Mouse (Mus musculus): ENCODE results near the gene Rbm15b. TPM values are rescaled to one million over a fixed set of nuclear protein-coding genes. Genes with fewer than 3 reads are reported as not detected.

Rbm15b gene
- total RNA-seq, 2 experiments from 2014 or later: 18.1 to 19.8 TPM

DNA sequence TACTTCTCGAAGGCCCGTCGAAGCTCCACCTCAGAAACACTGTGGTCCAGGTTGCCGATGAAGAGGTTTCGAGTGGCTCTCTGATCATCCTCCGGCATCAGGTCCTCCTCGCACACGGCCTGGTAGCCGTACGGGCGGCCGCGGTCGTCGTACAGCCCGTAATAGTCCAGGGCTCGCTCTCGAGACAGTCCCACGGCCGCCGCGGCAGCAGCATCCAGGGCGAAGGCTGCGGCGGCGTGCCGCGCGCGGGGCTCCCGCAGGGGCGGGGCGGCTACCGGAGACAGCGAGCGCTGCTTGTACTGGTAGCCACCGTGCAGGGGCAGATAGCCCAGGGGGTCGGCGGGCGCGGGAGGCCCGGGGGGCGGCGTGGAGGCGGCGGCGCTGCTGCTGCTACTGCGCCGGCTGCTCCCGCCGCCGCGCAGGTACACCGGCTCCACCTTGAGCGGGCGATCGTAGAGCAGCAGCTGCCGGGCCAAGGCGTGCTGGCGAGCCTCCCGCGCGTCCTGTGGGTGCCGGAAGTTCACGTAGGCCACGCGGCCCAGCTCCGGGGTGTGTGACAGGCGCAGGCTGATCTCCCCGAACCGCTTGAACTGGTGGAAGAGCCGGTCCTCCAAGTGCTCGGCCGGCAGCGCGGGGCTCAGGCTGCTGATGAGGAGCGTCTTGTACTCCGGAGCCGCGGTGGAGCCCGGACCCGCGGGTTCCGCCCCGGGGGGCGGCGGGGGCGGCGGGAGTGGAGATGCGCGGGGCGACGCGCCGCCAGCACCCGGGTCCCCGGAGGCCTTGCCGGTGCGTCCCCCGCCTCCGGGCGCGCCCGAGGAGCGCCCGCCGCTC, 1.1 kb downstream of the Rbm15b start:
- intact Hi-C loops (cut with DNase I): loop anchor here (2.0 kb wide), 2 partner anchors 63 to 199 kb away; no protein-coding TSS in a partner anchor
- peak; percentile 50 to 60 for DNase-seq

DNA sequence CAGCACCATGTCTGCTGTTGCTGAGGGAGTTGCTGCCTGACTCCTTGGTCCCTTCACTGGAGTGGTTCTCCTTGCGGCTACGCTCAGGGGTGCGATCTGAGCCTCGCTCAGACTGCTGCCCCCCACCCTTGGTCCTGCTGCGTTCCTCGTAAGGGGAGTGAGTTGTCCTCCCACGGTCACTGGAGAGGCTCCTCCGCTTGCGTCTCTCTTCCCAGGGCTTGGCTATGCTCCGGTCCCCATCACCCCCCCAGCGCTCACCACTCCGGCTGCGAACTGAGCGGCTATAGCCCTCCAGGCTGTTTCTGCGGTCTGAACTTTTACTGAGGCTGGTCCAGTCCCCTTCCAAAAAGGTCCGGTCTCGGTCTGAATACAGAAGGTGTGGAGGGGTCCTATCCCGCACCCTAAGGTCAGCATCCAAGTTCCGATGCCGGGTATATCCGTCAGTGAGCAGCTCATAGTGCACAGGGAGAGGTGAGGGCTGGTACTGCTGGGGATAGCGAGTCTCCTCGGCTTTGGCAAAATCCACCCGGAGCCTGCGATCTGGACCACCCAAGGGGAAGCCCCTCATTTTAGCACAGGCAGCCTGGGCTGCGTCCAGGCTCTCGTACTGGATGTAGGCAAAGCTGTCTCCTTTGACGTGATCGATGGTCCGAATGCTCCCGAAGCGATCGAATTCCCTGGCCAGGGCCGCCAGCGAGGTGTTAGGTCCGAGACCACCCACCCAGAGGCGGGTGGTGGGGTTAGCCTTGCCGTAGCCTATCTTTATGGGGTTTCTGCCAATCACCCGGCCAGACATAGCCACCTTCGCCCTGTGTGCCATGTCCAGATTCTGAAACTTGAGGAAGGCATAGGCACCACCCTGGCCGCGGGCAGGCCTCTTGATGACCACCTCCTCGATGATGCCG, 2.0 kb downstream of the Rbm15b start:
- intact Hi-C loops (cut with DNase I): no loop called here
- DNase-seq: peak in 1 of 2 experiments; percentile 11

DNA sequence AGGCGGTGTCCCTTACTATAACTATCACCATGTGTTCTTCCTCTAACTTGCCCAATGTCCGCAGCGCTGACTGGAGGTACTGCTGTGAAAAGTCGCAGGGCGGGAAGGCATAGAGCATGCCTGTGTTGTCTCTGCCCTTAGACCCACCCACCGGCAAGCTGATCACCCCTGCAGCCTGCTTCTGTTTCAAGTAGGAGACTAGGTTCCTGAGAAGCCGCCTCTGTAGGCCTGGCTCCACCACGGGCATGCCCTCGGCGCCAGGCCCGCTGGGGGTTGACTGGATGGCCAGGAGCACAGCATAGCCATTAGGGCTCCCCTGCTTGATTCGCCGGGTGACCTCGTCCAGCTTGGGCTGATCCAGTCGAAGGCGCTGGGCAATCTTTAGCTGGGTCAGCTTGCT, 2.9 kb downstream of the Rbm15b start:
- no peak for DNase-seq
- intact Hi-C loops (cut with DNase I): no loop called here

DNA sequence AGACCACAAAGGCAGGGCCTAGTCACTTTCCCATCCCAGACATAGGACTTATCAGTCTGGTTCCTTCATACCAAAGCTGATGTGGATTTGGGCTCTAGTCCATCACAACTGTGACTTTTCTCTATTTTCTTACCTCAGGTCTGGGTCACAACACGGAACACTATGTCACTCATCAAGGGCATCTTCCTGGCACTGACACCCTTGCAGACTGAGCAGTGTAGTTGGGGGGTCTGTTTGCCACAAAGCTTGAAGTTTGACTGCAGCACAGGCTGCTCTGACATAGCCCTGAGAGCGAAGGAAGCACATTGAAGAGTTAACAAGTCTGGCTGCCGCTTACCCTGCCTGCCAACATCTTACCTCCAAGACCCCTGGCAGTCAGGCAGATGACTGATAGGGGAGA, 4.1 kb downstream of the Rbm15b start:
- DNase-seq: no peak
- intact Hi-C loops (cut with DNase I): no loop called here

DNA sequence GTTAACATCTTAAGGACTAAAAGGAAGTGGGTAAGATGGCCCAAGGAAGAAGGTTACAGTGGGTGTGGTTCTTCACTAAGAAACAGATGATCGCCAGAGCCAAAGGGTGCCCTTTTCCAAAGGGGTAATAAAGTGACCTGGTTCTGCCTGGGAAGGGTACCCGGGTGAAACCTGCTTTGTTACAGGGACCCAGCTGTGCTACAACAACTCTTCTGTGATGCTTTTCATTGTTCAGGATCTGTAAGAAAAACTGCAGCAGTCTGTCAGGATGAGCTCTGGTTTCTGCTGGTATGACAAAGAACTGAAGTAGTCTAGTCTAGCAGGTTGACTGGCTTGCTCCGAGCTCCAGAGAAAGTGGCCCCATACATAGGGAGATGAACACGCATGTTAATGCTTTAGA, 5.1 kb downstream of the Rbm15b start:
- intact Hi-C loops (cut with DNase I): no loop called here
- DNase-seq: no peak

DNA sequence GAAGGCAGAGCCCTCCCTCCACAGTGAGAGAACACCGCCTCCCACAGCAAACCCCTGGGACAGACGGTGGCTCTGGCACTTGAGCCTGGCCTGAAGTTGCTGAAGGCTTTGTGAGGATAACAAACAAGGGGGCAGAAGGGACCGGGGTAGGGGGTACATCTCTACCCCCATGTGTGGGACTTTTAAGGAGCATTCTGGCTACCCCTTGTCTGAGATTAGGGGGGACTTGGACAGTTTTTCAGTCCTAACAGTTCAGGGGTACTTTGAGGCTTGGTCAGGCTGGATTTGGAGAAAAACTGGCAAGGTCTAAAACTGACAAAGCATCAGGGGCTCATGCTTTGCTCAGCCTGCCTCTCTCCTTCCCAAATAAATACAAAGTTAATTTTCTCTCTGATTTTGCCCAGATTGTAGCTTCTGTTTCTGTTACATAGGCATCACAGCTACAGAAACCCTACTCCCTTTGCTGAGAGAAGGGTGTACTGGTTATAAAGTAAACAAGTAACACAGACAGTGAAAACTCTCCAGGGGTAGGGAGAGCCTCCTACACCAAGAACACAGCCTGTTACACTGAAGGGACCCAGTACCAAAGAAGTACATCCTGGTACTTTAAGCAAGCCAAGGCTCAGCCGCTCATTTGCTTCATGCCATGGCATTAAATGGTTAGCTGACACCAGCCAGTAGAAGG, 6.0 kb downstream of the Rbm15b start:
- intact Hi-C loops (cut with DNase I): no loop called here
- no peak for DNase-seq

DNA sequence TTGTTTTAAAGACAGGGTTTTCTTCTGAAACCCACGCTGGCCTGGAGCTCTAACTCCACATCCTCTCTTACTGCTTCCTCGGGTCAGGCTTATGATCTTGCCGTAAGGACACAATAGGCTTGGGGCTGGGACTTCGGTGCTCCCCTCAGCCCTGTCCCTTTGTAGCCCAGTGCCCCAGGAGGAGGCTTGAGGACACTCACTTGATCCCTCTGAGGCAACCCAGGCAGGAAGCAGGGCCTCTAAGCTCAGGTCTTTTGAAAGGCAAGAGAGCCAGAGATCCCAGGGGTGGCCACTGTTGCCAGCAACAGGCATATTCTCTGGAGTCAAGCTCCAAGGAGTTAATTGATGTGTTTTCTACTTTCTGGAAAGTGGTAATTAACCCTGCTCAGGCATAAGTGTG, 7.8 kb downstream of the Rbm15b start:
- intact Hi-C loops (cut with DNase I): no loop called here
- no peak for DNase-seq

DNA sequence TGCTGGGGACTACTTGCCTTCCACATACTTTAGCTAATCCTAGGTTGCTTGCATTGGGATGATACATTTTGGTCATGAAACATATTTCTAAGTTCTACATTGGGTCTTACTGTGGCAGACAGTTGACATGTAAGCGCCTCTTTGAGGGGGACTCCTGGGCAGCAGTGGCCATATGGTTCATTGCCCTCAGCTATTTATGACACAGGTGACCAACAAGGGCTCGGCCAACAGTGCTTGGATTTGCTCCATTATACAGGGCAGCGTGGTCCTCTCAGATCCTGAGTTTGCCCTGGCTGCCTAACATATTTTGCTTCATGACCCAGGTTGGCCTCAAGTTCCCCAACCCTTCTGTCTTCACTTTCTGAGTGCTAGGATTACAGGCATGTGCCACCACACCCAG, 10.6 kb downstream of the Rbm15b start:
- intact Hi-C loops (cut with DNase I): no loop called here
- no peak for DNase-seq

DNA sequence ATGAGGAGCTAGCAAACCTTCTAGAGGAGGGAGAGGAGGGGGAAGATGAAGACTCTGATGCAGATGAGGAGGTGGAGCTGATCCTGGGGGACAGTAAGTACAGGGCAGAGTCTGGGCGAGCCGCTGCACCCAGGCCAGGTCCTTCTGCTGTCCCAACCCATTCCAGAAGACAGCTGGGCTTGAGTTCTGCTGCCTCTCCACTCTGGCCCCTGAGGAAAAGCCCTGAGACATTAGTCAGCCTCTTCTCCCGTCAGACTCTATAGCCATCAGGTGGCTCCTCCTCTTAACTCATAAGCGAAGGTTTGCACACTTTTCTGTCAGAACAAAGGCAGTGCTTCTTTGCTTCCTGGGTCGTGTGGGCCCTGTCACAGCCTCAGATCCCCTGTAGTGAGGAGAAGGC, 13.0 kb downstream of the Rbm15b start:
- intact Hi-C loops (cut with DNase I): no loop called here
- no peak for DNase-seq

DNA sequence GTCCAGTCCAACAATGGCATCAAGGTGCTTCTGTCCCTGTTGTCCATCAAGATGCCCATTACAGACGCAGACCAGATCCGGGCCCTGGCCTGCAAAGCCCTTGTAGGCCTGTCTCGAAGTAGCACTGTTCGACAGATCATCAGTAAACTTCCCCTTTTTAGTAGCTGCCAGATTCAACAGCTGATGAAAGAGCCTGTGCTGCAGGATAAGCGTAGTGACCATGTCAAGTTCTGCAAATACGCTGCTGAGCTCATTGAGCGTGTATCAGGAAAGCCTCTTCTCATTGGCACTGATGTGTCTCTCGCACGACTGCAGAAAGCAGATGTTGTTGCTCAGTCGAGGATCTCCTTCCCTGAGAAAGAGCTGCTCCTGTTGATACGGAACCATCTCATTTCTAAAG, 29.2 kb downstream of the Rbm15b start:
- intact Hi-C loops (cut with DNase I): no loop called here
- no peak for DNase-seq

DNA sequence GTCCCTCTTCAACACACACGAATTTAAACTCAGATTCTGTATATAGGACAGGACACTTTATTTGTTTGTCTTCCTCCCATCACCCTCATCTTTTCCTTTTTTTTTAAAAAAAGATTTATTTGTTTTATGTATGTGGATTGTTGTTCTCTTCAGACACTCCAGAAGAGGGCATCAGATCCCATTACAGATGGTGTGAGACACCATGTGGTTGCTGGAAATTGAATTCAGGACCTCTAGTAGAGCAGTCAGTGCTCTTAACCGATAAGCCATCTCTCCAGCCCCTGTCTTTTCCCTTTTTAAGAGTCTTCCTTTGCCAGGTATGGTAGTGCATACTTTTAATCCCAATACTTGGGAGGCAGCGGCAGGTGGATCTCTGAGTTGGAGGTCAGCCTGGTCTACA, 30.6 kb downstream of the Rbm15b start:
- no peak for DNase-seq
- intact Hi-C loops (cut with DNase I): no loop called here

DNA sequence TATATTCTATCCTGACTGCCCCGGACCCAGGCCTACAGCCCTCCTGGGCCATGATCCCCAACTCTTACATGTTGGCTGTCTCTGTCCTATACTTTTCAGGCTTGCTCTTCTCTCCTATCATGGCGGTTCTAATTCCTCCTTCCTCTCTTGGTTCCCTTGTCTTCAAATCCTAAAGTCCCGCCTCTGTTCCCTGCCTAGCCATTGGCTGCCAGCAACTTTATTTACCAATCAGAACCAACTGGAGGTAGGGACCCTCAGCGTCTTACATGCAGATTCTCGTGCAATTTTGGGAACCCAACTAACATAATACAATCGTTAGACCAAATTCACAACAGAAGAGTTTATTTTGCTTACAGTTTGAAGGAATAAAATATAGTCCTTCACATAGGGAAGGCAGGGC, 44.4 kb downstream of the Rbm15b start:
- no peak for DNase-seq
- intact Hi-C loops (cut with DNase I): no loop called here

DNA sequence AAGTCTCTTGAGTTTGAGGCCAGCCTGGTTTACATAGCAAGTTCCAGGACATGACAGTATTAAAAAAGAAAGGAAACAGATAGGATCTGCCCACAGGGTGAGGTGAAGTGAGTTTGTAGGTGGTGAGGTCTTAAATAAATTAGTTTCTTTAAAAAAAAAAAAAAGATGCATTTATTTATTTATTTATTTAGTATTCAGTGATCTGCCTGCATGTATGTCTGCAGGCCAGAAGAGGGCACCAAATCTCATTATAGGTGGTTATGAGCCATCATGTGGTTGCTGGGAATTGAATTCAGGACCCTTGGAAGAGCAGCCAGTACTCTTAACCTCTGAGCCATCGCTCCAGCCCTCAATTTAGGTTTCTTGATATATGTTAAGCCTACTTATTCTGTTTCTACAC, 46.7 kb downstream of the Rbm15b start:
- intact Hi-C loops (cut with DNase I): no loop called here
- no peak for DNase-seq

Other genes starting within 250 kb of the Rbm15b start
- gene Grm2, start 231.3 kb downstream of the Rbm15b start, total RNA-seq (2021): not detected
- gene Tex264, start 201.5 kb downstream of the Rbm15b start, total RNA-seq (2021): 10 to 100 TPM; 35.4 to 37.4 TPM
- gene Rad54l2, start 98.2 kb downstream of the Rbm15b start, total RNA-seq (2021): 10 to 100 TPM; 14.6 to 15.8 TPM
- gene Dcaf1, start 65.6 kb downstream of the Rbm15b start, total RNA-seq (2021): 10 to 100 TPM; 23.1 to 25.8 TPM
- gene Manf, start 4.6 kb upstream of the Rbm15b start, total RNA-seq (2021): 10 to 100 TPM; 95.7 to 95.9 TPM